13 mouse cellular contexts compared by ENCODE assay signal in genomic region chr11:99170547-99171267, GRCm38 (mm10). TPM values are rescaled to one million over a fixed set of nuclear protein-coding genes. Genes with fewer than 3 reads are reported as not detected.
DNase-seq lines count a peak whose midpoint lies in the region; ATAC-seq lines count a peak whose summit lies in the region.
"Had no signal": no experiment of that assay in that cellular context is flagged by ENCODE, and none has a peak within 500 bp of the region (broad histone marks: within the 10 kb centered on the region; RNA-seq: fewer than 3 reads in every experiment).

No protein-coding gene starts in this region.

- peak; percentile 75 to 78 for DNase-seq in B cell, adult 2 months
- DNase-seq in induced T-regulatory cell, adult 2 months (ENCODE audit: low read depth): peak; percentile 85
- DNase-seq in thymus, adult 18-20 months: peak; percentile 38 to 71
- no peak for DNase-seq in adrenal gland, postnatal 10 days
- no peak for DNase-seq in urinary bladder, postnatal 10 days (ENCODE audit: low spot score)
- no peak for DNase-seq in heart, adult 8-10 months (ENCODE audit: low spot score)
- DNase-seq: cerebellum, adult 18-20 months; embryo, embryonic 11 days; layer of hippocampus, adult 9-11 months had no signal

- peak; percentile 75 for ATAC-seq in CD4-positive, CD25-positive, alpha-beta regulatory T cell, adult 4 months
- ATAC-seq: hindbrain, embryonic 16.5 days had no signal

RNA-seq across cellular contexts. Expression of gene Ccr7, which starts 15.8 kb away (rescaled TPM):
- polyA plus RNA-seq in CD4-positive, CD25-positive, alpha-beta regulatory T cell, adult 4 months (2017; shearing (Covaris generic)): 100 to 1,000 TPM; 277 to 361 TPM
- 1 to 10 TPM; 3.6 to 3.7 TPM for total RNA-seq in adrenal gland, postnatal 10 days (2021)
- total RNA-seq in heart, adult 8-10 months (2022): under 1 TPM in 3 of 4 experiments, not detected in 1; 0.14 to 0.57 (median 0.25) TPM
- total RNA-seq: gastrocnemius, adult 18-20 months had no signal
- polyA plus RNA-seq: G1E; hindbrain, embryonic 16.5 days had no signal

Comparison
In these comparisons a context has a peak if more than half of its experiments do, and no peak if none do; other contexts are left out.
1. DNase-seq: peak in B cell, adult 2 months (2 of 2), induced T-regulatory cell, adult 2 months (single experiment) and thymus, adult 18-20 months (2 of 2); none in adrenal gland, postnatal 10 days (single experiment), urinary bladder, postnatal 10 days (single experiment) and heart, adult 8-10 months (single experiment).